Mouse (Mus musculus) midbrain, embryonic 16.5 days (tissue): ENCODE results near the gene Acod1. TPM values are rescaled to one million over a fixed set of nuclear protein-coding genes. Genes with fewer than 3 reads are reported as not detected.

ENCODE experiments used
- ATAC-seq: fragments of 200-750 bp; cut with Nextera tagmentation; 2 replicates; pipeline ENCODE4 v1.8.0; 2017; ENCODE audit warnings: moderate TSS enrichment
- H3K27ac ChIP-seq: fragments of 300-500 bp; sonication (generic); 2 replicates; pipeline ENCODE4 v1.5.1; 2014; ENCODE audit warnings: mild to moderate bottlenecking, low read length, mixed read lengths
- H3K27me3 ChIP-seq: fragments of 300-500 bp; sonication (generic); 2 replicates; pipeline ENCODE4 v1.6.1; 2014; ENCODE audit warnings: low read depth, low read length, mixed read lengths; ENCODE audit not compliant: control insufficient read depth, insufficient read depth
- H3K36me3 ChIP-seq: fragments of 300-500 bp; sonication (generic); 2 replicates; pipeline ENCODE4 v1.6.1; 2014; ENCODE audit warnings: mild to moderate bottlenecking, low read length, moderate library complexity, mixed read lengths; ENCODE audit not compliant: control insufficient read depth, insufficient read depth
- H3K4me1 ChIP-seq: fragments of 300-500 bp; sonication (generic); 2 replicates; pipeline ENCODE4 v1.6.1; 2014; ENCODE audit warnings: mild to moderate bottlenecking, low read length, mixed read lengths; ENCODE audit not compliant: control insufficient read depth, insufficient read depth
- H3K4me2 ChIP-seq: fragments of 300-500 bp; sonication (generic); 2 replicates; pipeline ENCODE4 v1.6.1; 2014; ENCODE audit warnings: mild to moderate bottlenecking, low read length, mixed read lengths
- H3K4me3 ChIP-seq: fragments of 300-500 bp; sonication (generic); 2 replicates; pipeline ENCODE4 v1.5.1; 2014; ENCODE audit warnings: low read depth, mild to moderate bottlenecking, low read length, moderate library complexity, mixed read lengths
- H3K9ac ChIP-seq: fragments of 300-500 bp; sonication (generic); 2 replicates; pipeline ENCODE4 v1.6.1; 2014; ENCODE audit warnings: low read depth, low read length, mixed read lengths
- H3K9me3 ChIP-seq: fragments of 300-500 bp; sonication (generic); replicated peaks from 2 replicates; pipeline ENCODE4 v1.6.1; 2014; ENCODE audit warnings: mild to moderate bottlenecking, low read length, mixed read lengths; ENCODE audit not compliant: control insufficient read depth, poor library complexity, severe bottlenecking
- WGBS: fragments of 180-500 bp; shearing (Covaris S2); extraction: QIAGEN DNeasy Blood & Tissue Kit; methylation state at CpG from one replicate; pipeline ENCODE4 v1.1.7; 2014; 5-methylcytosine and 5-hydroxymethylcytosine counted together
- polyA plus RNA-seq: library from polyadenylated mRNA; unstranded; fragments of >200 nt; fragmentation: Nextera tagmentation; extraction: Ambion mirVana; gene quantifications from 2 replicates; pipeline ENCODE4 v1.2.1, GENCODE M21; 2015

Acod1 gene
- polyA plus RNA-seq, result not detected in 2 replicates

GRCm38 (mm10) chr14:103046677-103047076 is at the start of gene Acod1:
Acod1 (plus strand) TSS chr14:103046977.
- Histone ChIP-seq H3K27me3 (no peaks in the 10 kb centered on the region), H3K36me3 (no peaks in the 10 kb centered on the region), H3K4me2 (no peak within 1 kb of the TSS), H3K27ac (no peak within 1 kb of the TSS), H3K9ac (no peak within 1 kb of the TSS), H3K4me1 (no peaks in the 10 kb centered on the region), H3K4me3 (no peak within 1 kb of the TSS), H3K9me3 (no peaks in the 10 kb centered on the region)
- ATAC-seq, result no peak
- 84% methylated on average over 2 of the region's 2 CpGs for WGBS

- no peak overlapping the region for H3K27ac ChIP-seq
- no peak overlapping the region for H3K4me3 ChIP-seq
- no peak overlapping the region for H3K9ac ChIP-seq
- H3K4me1 ChIP-seq, result no peaks in the 10 kb centered on the region
- no peaks in the 10 kb centered on the region for H3K27me3 ChIP-seq
- 90% methylated on average over 4 of the region's 4 CpGs for WGBS
- no peak for ATAC-seq
- H3K4me2 ChIP-seq, result no peak overlapping the region
- H3K9me3 ChIP-seq, result no peaks in the 10 kb centered on the region
- H3K36me3 ChIP-seq, result no peaks in the 10 kb centered on the region
These were observed 39.0 kb upstream of the Acod1 start for GRCm38 (mm10) chr14:103007737-103008136.

DNA sequence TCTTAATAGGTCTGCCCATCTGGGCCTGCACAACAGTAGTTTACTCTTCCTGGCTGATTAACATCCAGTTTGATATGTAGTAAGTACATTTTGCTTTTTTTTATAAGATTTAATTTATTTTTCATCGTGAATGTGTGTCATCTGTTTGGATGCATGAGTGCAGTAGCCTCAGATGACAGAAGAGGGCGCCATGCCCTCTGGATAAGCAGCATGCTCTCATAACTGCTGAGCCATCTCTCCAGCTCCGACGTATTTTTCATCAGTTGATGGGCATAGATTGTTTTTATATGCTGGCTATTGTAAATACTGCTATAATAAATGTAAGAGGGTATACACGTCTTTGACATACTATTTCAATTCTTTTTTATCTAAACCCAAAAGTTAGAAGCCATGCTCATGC is 35.0 kb upstream of the Acod1 start:
- Histone ChIP-seq H3K27ac (no peak overlapping the region), H3K27me3 (no peaks in the 10 kb centered on the region), H3K4me1 (no peaks in the 10 kb centered on the region), H3K4me2 (no peak overlapping the region), H3K9me3 (no peaks in the 10 kb centered on the region), H3K4me3 (no peak overlapping the region), H3K9ac (no peak overlapping the region), H3K36me3 (no peaks in the 10 kb centered on the region)
- no peak for ATAC-seq
- 39% methylated on average over 5 of the region's 5 CpGs for WGBS

DNA sequence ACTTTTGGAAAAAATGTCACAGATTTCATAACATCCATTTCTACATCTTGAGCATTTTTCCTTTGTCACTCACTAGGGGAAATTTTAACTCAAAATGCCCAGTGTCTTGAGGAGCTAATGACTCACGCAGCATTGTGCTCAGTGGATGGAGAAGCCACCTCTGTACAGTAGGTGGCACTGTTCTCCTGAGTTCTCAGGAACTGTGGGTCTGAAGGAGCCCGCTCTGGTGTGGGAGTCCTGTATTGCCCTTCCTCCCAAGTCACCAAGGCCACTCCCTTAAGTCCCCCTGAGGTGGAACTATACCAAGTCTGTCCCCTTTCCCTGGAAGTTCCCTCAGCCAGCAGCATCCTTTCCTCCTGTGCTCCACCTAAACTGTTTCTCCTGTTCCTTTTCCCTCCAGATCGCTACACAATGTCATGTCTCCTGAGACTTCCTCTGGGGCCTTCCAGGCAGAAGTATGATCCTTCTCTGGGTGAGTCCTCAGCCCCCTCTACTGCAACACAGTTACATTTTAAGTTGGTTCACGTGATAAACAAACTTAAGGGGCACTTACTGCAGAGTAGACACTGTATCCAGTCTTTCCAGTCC is 34.1 kb upstream of the Acod1 start:
- 24% methylated on average over 4 of the region's 4 CpGs for WGBS
- Histone ChIP-seq H3K9ac (no peak overlapping the region), H3K4me1 (no peaks in the 10 kb centered on the region), H3K4me3 (no peak overlapping the region), H3K9me3 (no peaks in the 10 kb centered on the region), H3K36me3 (no peaks in the 10 kb centered on the region), H3K27ac (no peak overlapping the region), H3K4me2 (no peak overlapping the region), H3K27me3 (no peaks in the 10 kb centered on the region)
- ATAC-seq, result peak; percentile 86

DNA sequence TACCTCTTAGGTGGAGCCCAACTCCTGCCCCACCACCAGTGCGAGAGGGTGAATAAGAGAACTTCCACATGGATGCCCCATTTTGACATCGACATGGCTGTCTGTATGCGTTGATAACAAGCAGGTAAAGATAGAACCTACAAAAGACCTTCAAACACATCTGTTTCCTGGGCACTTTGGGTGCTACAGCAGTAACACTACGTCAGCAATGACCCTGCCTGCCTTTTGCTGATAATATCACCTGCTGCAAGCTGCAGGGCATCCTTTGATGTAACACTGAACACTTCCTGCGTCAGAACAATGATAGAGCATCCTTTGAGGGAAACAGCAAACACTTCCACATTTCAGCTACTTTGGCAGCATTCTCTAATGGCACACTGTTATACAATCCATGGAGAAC is 29.8 kb upstream of the Acod1 start:
- 68% methylated on average over 5 of the region's 5 CpGs for WGBS
- Histone ChIP-seq H3K4me2 (no peak overlapping the region), H3K36me3 (no peaks in the 10 kb centered on the region), H3K4me1 (no peaks in the 10 kb centered on the region), H3K9ac (no peak overlapping the region), H3K27me3 (no peaks in the 10 kb centered on the region), H3K27ac (no peak overlapping the region), H3K4me3 (no peak overlapping the region), H3K9me3 (no peaks in the 10 kb centered on the region)
- no peak for ATAC-seq

DNA sequence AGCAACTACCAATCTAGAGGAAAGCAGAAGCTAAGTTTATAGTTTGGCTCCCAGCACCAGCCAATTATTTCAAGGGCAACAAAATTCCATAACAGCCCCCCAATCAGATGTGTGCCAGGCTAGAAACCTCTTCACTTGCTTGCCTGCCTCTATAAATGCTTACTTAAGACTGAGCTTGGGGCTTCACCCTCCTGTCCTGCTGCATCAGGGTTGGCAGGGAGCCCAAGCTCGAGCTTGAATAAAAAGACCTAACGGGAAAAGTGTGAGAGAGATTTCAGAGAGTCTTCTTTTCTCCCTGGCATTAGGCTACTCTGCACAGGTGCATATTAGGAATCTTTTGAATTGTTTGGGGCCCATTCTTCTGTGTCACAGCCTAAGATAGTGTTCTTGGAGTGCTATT is 26.7 kb upstream of the Acod1 start:
- Histone ChIP-seq H3K9me3 (no peaks in the 10 kb centered on the region), H3K27me3 (no peaks in the 10 kb centered on the region), H3K4me3 (no peak overlapping the region), H3K4me2 (no peak overlapping the region), H3K36me3 (no peaks in the 10 kb centered on the region), H3K27ac (no peak overlapping the region), H3K4me1 (no peaks in the 10 kb centered on the region), H3K9ac (no peak overlapping the region)
- WGBS, result 47% methylated on average over 2 of the region's 2 CpGs
- no peak for ATAC-seq

GRCm38 (mm10) chr14:103029203-103029602 is 17.6 kb upstream of the Acod1 start:
- Histone ChIP-seq H3K9ac (no peak overlapping the region), H3K27ac (no peak overlapping the region), H3K4me2 (no peak overlapping the region), H3K27me3 (no peaks in the 10 kb centered on the region), H3K4me3 (no peak overlapping the region), H3K9me3 (no peaks in the 10 kb centered on the region), H3K36me3 (no peaks in the 10 kb centered on the region), H3K4me1 (no peaks in the 10 kb centered on the region)
- 74% methylated on average over 2 of the region's 2 CpGs for WGBS
- no peak for ATAC-seq

GRCm38 (mm10) chr14:103033271-103033823 is 13.4 kb upstream of the Acod1 start:
- Histone ChIP-seq H3K4me3 (no peak overlapping the region), H3K27me3 (no peaks in the 10 kb centered on the region), H3K27ac (0 out of 2 replicates have a peak overlapping the region, but pooled peaks have one; percentile 11), H3K9ac (no peak overlapping the region), H3K36me3 (no peaks in the 10 kb centered on the region), H3K4me2 (no peak overlapping the region), H3K9me3 (no peaks in the 10 kb centered on the region), H3K4me1 (no peaks in the 10 kb centered on the region)
- no peak for ATAC-seq
- 88% methylated on average over 10 of the region's 10 CpGs for WGBS

DNA sequence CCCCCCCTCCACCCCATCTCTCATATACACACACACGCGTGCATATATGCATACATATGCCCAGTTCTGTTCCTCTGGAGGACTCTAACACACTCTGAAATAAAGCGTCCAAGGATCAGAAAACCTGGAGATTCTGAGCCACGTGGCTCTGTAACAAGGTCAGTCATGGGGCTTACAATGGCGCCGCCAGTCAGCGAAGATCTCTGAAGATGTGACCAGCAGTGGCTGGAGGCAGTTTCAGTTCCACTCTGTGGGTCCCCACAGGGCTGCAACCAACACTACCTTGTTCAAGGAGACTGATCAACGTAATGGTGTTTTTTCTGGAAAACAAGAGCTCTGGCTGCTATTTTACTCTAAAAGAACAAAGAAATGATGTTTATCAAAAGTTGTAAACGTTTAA is 12.7 kb upstream of the Acod1 start:
- WGBS, result 85% methylated on average over 9 of the region's 9 CpGs
- no peaks in the 10 kb centered on the region for H3K27me3 ChIP-seq
- H3K36me3 ChIP-seq, result no peaks in the 10 kb centered on the region
- no peak overlapping the region for H3K4me3 ChIP-seq
- H3K4me2 ChIP-seq, result no peak overlapping the region
- no peak overlapping the region for H3K9ac ChIP-seq
- H3K27ac ChIP-seq, result no peak overlapping the region
- no peaks in the 10 kb centered on the region for H3K9me3 ChIP-seq
- no peak for ATAC-seq
- H3K4me1 ChIP-seq, result no peaks in the 10 kb centered on the region
